Mouse (Mus musculus) v-Abl transformed pro-B cells (cell line): ENCODE measurements around the gene Sap30bp.

ENCODE experiments used
- in situ Hi-C, 2 experiments: fragments of 400-800 bp; cut with MboI; formaldehyde crosslinking; loops; one replicate each; pipeline ENCODE4 v1.15.1; 2025; ENCODE audit not compliant: unreplicated experiment in 2 of 2

The Sap30bp gene

DNA sequence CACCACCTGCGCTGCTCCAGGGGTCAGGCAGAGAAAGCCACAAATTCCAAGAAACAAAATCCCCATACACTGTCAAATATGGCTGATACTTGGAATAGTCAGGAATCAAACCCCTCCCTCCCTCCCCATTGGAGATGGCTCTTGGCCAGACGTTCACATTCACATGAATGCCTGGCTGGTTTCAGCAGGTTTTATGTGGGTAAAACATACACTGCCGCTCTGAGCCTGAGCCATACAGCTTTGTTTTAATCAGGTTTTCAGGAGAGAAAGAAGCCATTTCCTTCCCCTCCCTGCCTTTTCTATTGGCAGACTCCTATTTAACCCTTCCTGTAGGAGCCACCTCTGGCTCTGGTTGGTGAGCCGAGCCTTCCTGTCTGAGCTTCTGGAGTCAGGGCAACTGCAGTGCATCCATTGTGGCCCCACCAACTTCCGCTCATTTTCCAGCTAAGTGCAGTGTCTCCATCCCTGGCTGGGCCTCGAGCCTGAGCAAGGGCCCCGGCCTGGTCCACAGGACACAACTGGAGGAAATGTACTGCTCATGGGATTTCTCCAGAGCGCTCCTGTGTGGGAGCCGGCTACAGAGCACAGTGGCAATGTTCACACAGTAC lies 13.2 kb downstream of the Sap30bp start:
- in situ Hi-C loops: loop anchor here in 1 of 2 experiments (10.0 kb wide), 1 partner anchor 48 kb away; no protein-coding TSS in a partner anchor

GRCm38 (mm10) chr11:115948316-115948715 lies 15.2 kb downstream of the Sap30bp start:
- in situ Hi-C loops: loop anchor here in 1 of 2 experiments (10.0 kb wide), 1 partner anchor 46 kb away; no protein-coding TSS in a partner anchor

DNA sequence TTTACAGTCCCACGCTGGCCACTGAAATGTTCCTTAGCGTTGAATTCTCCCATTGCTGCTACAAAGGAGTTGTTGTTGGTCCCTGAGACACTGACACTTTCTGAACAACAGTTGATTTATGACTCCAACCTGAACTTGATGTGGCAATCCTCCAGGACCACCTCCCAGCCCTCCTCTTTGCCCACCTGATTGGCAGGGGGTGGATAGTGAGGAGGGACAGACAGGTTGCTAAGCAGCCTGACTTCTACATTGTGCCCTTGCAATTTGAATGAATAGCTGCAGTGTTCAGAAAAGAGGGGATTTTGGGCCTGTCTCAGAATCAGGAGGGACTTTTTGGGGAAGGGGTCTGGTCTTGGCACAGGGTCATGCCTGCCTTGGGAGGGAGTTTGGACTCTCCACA lies 17.6 kb downstream of the Sap30bp start:
- in situ Hi-C loops: no loop called here

- in situ Hi-C loops: no loop called here
These were observed 21.6 kb downstream of the Sap30bp start for GRCm38 (mm10) chr11:115954712-115955111.

- in situ Hi-C loops: no loop called here
These were observed 22.2 kb downstream of the Sap30bp start for GRCm38 (mm10) chr11:115955195-115955858.

DNA sequence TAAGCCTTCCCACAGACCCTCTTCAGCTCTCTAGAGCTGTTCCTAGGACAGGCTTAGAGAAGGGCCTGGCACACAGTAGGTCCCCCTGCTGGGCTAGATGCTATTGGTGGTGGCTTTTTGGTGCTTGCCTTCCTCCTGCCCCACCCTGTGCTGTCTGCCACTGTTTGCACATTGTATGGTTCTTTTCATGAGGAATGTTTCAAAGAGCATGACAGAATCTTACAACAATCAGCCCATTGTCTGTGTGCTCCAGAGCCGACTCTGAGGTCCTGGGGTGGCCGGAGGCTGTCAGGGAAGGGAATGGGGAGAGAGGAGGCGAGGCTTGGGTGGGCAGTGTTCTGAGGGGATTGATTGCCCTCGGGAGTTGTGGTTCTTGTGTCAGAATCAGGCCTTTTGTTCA lies 23.4 kb downstream of the Sap30bp start:
- in situ Hi-C loops: no loop called here

DNA sequence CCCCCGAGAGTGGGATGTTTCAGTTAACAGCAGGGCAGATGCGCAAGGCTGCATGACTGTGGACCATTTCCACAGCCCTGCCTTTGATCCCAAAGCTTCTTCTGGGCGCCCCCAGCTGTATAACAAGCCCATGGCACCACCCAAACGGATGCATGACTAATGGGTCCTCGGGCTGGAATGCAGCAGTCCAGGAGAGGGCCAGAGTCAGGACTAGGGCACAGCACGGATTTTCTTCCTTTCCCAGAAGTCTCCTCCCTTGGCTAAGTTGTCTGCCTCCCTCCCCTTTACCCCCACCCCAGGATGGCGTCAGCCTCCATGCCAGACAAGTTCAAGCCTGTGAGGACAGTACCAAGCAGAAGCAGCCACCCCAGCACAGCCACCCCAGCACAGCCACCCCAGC lies 24.9 kb downstream of the Sap30bp start:
- in situ Hi-C loops: no loop called here

GRCm38 (mm10) chr11:115959018-115959417 lies 25.9 kb downstream of the Sap30bp start:
- in situ Hi-C loops: no loop called here

DNA sequence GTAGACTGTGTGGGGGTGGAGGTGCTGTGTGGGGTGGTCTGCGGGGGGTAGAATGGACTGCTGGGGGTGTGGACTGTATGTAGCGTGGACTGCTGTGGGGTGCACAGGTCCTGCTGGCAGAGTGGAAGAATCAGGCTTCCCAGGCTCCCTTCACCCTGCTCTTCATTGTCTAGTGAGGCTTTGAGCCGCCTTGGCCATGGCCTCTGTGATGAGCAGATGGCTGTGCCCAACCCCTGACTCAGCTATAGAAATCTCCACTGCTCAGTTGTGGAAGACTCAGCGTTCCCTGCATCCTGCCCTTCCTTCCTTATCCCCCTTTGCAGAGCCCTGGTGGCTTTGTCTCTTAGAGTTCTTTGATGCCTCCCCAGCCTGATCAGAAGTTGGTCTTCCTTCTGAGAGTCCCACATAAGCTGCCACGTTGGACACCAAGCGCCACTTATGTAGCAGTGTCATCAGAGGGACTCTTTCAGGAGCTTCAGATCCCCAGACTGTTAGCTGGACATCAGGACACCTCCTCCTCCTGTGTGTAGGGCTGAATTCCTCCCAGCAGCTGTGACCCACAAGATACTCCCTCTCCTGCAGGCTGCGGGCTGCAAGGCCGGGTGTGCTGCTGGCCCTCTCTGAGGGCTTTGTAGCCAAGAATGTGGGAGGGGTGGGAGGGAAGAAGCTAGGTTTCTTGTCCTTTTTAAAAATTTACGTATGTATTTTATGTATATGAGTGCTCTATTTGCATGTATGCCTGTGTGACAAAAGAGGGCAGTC lies 29.8 kb downstream of the Sap30bp start:
- in situ Hi-C loops: no loop called here

DNA sequence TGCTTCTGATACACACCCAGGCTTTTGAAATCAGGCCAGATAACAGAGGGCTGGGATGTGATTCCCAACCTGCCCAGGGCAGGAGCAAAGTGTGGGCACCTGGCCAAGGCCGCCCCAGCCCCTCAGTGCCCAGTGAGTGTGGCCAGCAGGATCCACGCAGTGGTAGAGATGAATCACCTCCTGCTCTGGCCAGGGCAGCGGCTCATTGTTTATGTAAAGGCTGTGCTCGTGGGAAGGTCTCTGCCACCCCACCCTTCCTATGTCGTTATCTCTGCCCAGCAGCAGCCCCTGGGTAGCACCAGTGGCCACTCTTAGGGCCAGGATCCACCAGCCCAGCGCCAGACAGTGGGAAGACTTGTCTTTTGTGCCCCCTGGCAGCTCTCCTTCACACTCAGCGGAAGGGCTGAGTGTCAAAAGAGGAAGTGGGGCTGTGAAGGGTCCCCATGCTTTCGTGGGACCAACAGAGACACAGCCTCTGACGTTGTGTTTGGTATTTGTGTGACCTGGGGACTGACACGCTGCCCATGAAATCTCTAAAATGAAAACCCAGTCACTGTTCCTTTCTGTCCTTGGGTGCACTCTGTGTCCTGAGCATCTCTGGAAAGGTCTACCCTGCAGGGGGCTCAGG lies 32.0 kb downstream of the Sap30bp start:
- in situ Hi-C loops: no loop called here

DNA sequence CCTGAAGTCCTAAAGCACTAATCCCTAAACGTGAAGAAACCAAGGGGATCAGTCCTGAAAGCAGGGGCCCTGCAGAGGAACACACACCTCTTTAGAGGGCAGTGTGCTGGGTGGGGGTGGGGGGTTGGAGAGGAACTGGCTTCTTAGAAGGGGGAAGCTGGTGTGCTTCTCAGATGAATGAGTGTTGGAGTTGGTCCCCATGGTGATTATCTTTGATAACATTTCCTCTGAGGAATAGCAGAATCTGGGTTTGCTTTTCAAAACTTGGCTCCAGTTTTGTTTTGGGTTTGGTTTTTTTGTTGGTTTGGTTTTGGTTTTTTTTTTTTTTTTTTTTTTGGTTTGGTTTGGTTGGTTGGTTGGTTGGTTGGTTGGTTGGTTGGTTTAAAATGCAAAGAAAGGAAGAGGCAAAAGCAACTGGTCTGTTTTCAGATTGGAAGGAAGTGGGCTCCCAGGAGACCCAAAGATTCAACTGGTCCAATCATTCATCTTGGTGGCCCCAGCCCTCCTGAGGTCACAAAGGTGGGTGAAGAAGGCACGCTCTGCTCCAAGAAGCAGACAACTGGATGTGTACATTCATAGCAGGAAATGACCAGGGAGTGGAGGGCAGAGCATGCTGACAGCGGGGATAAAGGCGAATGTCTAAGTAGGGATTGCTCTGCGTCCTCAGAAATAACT lies 35.8 kb downstream of the Sap30bp start:
- in situ Hi-C loops: no loop called here

DNA sequence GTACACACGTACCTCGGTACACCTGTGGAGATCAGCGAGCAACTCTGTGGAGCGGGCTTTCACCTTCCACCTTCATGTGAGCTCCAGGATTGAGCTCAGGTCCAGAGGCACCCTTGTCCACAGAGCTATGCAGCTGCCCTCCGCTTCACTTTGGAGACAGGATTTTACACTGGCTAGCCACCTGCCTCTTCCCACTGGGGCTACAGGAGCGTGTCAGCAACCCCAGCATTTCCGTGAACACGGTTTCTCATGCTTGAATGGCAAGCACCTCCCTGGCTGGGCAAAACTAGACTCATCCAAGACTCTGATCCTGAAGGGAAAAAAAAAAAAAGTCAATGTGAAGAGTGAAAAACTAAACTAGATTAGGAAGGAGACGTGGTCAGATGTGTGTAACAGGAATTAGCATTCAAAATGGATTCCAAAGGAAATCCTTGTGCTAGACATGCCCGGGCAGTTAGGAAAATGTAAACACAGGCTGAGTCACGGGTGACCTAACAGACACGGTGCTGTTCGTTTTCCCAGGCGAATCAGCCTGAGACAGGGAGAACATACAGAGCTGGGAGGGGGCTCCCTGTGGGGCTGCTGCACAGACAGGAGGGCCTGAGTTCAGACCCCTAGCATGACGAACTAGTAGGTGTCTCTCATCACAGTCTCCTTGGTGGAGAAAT lies 37.1 kb downstream of the Sap30bp start:
- in situ Hi-C loops: no loop called here

- in situ Hi-C loops: no loop called here
These were observed 37.9 kb downstream of the Sap30bp start for GRCm38 (mm10) chr11:115971016-115971415.

GRCm38 (mm10) chr11:115974309-115975082 lies 41.4 kb downstream of the Sap30bp start, which contains the start of gene Itgb4:
Gene Itgb4 (plus strand): TSS chr11:115974709.
- in situ Hi-C loops: no loop called here

DNA sequence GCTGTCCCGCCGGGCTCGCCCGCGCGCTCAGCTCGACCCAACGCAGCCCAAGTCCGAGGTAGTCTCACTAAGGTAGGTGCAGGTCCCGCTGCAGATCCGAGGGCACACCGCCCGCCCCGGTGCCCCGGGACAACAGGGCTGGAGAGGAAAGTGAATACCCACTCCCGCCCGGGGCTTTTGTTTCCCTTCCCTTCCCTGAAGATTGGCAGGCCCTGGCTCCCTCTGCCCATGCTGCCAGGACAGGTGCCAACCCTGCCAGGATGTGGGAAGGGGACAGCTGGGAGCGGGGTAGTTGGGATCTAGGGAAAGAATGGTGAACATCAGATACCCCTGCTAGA lies 42.0 kb downstream of the Sap30bp start:
- in situ Hi-C loops: no loop called here

- in situ Hi-C loops: no loop called here
These were observed 42.5 kb downstream of the Sap30bp start for GRCm38 (mm10) chr11:115975544-115975943.

- in situ Hi-C loops: no loop called here
These were observed 49.4 kb downstream of the Sap30bp start for GRCm38 (mm10) chr11:115982472-115982871.

DNA sequence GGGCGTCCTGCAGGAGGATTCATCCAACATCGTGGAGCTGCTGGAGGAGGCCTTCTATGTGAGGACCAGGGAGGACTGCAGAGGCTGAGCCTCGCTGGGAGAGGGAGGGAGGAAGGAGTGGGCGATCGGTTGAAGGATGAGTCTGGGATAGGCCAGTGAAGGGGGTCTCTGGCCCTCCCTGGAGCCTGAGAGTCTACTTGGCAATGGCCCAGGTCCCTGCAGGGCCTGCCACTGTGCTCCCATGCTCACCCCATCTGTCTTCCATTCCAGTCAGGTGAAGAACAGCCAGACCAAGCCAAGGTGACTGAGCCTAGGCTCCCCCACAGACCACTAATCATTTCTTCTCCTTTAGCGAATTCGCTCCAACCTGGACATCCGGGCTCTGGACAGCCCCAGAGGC lies 50.2 kb downstream of the Sap30bp start:
- in situ Hi-C loops: no loop called here

GRCm38 (mm10) chr11:115989686-115990085 lies 56.6 kb downstream of the Sap30bp start:
- in situ Hi-C loops: loop anchor here in 1 of 2 experiments (10.0 kb wide), 1 partner anchor 45 kb away; no protein-coding TSS in a partner anchor
